Mouse (Mus musculus): ENCODE data around the gene Zp3r. TPM values are rescaled to one million over a fixed set of nuclear protein-coding genes. Genes with fewer than 3 reads are reported as not detected.
A peak's percentile ranks its signal among the peaks of the same experiment; 100 is the strongest.
"Not testable (repeated sequence)": the region's sequence is repeated elsewhere in the genome, so short reads cannot be mapped to it uniquely, and the experiment has no call there.

Zp3r gene
- total RNA-seq (2017) = not detected in 3 replicates

- no peak for ATAC-seq (replicated peaks; ENCODE audit: insufficient number of reproducible peaks, low FRiP score, low TSS enrichment, poor library complexity, severe bottlenecking)
Measured at GRCm38 (mm10) chr1:130629521-130629920, at the start of gene Zp3r. Gene Zp3r (minus strand): TSS chr1:130629621.

- ATAC-seq (replicated peaks; ENCODE audit: insufficient number of reproducible peaks, low FRiP score, low TSS enrichment, poor library complexity, severe bottlenecking) = no peak
Measured at GRCm38 (mm10) chr1:130678551-130678950, 49.1 kb upstream of the Zp3r start.

GRCm38 (mm10) chr1:130663576-130663975, 34.2 kb upstream of the Zp3r start:
- not testable (repeated sequence) for ATAC-seq (replicated peaks; ENCODE audit: insufficient number of reproducible peaks, low FRiP score, low TSS enrichment, poor library complexity, severe bottlenecking)

GRCm38 (mm10) chr1:130661454-130661853, 32.0 kb upstream of the Zp3r start, which contains the start of gene C4bp:
Gene C4bp (minus strand): TSS chr1:130661632.
- no peak for ATAC-seq (replicated peaks; ENCODE audit: insufficient number of reproducible peaks, low FRiP score, low TSS enrichment, poor library complexity, severe bottlenecking)

GRCm38 (mm10) chr1:130659641-130660040, 30.2 kb upstream of the Zp3r start:
- not testable (repeated sequence) for ATAC-seq (replicated peaks; ENCODE audit: insufficient number of reproducible peaks, low FRiP score, low TSS enrichment, poor library complexity, severe bottlenecking)

GRCm38 (mm10) chr1:130644103-130644502, 14.7 kb upstream of the Zp3r start:
- ATAC-seq (replicated peaks; ENCODE audit: insufficient number of reproducible peaks, low FRiP score, low TSS enrichment, poor library complexity, severe bottlenecking) = no peak

GRCm38 (mm10) chr1:130640967-130641366, 11.5 kb upstream of the Zp3r start:
- ATAC-seq (replicated peaks; ENCODE audit: insufficient number of reproducible peaks, low FRiP score, low TSS enrichment, poor library complexity, severe bottlenecking) = no peak

DNA sequence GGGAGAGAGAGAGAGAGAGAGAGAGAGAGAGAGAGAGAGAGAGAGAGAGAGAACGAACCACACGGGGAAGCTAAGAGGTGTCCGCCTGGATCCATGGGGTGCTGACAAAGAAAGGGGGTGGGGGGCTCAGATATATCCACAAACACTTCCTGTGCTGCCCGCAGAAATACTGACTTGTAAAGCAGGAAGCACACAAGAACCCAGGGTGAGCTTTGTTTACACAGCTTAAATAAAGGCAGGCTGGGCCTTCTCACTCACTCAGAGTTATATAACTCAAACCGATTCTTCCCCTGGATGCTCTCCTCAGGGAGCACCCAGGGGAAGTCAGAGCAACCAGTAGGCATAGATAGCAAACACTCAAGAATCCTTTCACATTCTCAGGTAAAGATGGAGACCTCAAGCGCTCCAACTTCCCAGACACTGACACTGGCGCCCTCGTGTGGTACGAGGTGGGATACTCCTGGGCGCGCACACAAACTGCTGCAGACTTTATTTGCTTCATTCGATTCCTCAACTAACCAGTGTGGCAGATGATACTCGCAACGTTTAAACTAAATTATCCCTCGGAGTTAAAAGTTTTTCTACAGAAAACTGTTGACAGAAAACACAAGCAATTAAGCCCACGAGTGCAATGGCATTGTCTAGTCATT, 4.5 kb upstream of the Zp3r start:
- peak; percentile 78 for ATAC-seq (replicated peaks; ENCODE audit: insufficient number of reproducible peaks, low FRiP score, low TSS enrichment, poor library complexity, severe bottlenecking)

DNA sequence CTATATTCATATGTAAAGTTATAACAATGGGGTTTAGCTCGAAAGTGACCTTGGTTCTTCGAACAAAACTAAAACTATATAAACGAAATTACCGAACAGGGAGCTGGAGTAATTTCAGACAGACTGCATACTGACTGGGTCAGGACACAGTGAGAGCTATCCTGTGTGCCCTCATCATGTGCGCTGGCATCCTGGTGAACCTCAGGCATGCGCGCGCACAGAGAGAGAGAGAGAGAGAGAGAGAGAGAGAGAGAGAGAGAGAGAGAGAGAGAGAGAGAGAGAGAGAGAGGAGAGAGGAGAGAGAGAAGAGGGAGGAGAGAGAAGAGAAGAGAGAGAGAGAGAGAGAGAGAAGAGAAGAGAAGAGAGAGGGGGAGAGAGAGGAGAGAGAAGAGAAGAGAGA, 3.9 kb upstream of the Zp3r start:
- no peak for ATAC-seq (replicated peaks; ENCODE audit: insufficient number of reproducible peaks, low FRiP score, low TSS enrichment, poor library complexity, severe bottlenecking)

GRCm38 (mm10) chr1:130596291-130596690, 33.1 kb downstream of the Zp3r start:
- ATAC-seq (replicated peaks; ENCODE audit: insufficient number of reproducible peaks, low FRiP score, low TSS enrichment, poor library complexity, severe bottlenecking) = no peak

- ATAC-seq (replicated peaks; ENCODE audit: insufficient number of reproducible peaks, low FRiP score, low TSS enrichment, poor library complexity, severe bottlenecking) = no peak
Measured at GRCm38 (mm10) chr1:130588659-130589058, 40.8 kb downstream of the Zp3r start.

DNA sequence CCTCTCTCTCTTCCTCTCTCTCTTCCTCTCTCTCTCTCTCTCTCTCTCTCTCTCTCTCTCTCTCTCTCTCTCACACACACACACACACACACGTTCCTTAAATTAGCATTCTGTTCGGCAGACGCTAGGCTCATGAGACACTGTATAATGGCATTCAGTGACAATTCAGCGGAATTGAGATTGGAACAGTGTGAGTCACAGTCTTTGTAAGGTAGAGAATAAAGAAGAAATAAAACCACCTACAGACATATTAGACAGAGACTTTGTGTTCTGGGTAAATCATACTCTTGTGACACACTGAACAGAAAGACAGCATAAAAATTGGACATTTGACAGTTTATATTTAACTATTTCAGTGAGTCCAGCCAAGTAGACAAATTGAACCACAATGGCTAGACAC, 53.0 kb downstream of the Zp3r start:
- no peak for ATAC-seq (replicated peaks; ENCODE audit: insufficient number of reproducible peaks, low FRiP score, low TSS enrichment, poor library complexity, severe bottlenecking)

GRCm38 (mm10) chr1:130575962-130576361, 53.5 kb downstream of the Zp3r start:
- ATAC-seq (replicated peaks; ENCODE audit: insufficient number of reproducible peaks, low FRiP score, low TSS enrichment, poor library complexity, severe bottlenecking) = no peak

- no peak for ATAC-seq (replicated peaks; ENCODE audit: insufficient number of reproducible peaks, low FRiP score, low TSS enrichment, poor library complexity, severe bottlenecking)
Measured at GRCm38 (mm10) chr1:130551407-130552249, 77.8 kb downstream of the Zp3r start.

GRCm38 (mm10) chr1:130550242-130551167, 78.9 kb downstream of the Zp3r start:
- 0 out of 2 replicates have a peak, but pooled peaks have one; percentile 31 for ATAC-seq (replicated peaks; ENCODE audit: insufficient number of reproducible peaks, low FRiP score, low TSS enrichment, poor library complexity, severe bottlenecking)

DNA sequence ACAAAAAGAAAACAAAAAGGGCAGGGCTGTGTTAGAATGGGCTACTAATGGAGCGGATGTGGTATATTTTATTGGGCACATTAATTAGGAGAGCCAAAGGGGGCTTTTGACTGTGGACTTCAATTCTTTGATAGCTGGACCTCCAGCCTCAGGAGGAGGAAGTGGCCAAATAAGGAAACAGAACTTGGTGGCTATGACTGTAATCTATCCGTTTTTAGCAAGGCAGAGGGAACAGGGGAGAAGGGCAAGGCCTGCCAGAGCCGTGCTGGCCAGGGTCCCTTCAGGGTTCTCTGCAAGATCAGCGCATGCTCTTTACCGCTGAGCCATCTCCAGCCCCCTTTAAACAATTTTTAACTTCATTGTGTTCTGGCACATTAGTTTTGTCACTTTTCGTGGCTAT, 79.7 kb downstream of the Zp3r start:
- ATAC-seq (replicated peaks; ENCODE audit: insufficient number of reproducible peaks, low FRiP score, low TSS enrichment, poor library complexity, severe bottlenecking) = no peak

GRCm38 (mm10) chr1:130549160-130549559, 80.3 kb downstream of the Zp3r start:
- ATAC-seq (replicated peaks; ENCODE audit: insufficient number of reproducible peaks, low FRiP score, low TSS enrichment, poor library complexity, severe bottlenecking) = no peak

DNA sequence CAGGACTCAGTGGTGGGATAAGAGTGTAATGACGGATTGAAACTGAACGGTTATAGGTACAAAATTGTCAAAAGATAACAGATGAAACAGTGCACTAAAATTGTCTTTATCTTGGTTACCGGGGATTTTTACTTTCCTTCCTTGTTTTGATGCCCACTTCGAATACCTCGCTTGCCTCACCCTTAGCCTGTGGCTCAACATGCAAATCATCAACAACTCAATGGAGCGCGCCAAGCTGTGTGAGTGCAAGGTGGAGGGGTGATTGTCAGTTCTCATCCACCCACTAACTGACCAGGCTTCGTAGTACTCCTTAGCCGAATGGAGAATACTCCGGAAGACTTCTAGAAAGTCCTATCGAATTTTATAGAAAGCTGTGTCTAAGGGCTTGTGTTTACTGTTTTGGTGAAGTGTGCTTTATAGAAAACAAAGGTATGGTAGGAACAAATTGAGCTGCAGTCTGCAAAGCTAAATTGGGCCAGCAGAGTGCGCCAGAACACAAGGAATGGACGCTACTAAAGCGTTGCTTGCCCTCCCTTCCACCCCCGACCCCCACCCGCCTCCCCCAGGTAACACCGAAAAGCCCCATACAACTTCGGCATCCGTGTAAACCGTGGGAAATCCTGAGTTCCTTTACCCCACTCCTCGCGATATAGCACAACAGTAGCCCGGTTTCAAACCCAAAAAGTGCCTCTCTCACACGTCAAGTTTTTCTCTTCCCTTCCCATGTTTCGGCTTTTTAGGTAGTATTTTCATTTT, 81.6 kb downstream of the Zp3r start:
- no peak for ATAC-seq (replicated peaks; ENCODE audit: insufficient number of reproducible peaks, low FRiP score, low TSS enrichment, poor library complexity, severe bottlenecking)

Data from monocyte, adult 5-6 weeks (primary cell).